Mouse (Mus musculus) kidney, postnatal 36 days (tissue): ENCODE measurements at regions not wholly inside any gene's neighbourhood (a gene's known extent, or its start where the extent isn't known, plus 50 kb on each side); places are given as distances from the start of the nearest gene placed in this dataset.
"Not testable (repeated sequence)": the region's sequence is repeated elsewhere in the genome, so short reads cannot be mapped to it uniquely, and the experiment has no call there.

Source experiments
- DNase-seq, 2 experiments: peaks; one replicate each; pipeline ENCODE4 v3.0.0; 2021 to 2022; ENCODE audit warnings: mixed read lengths in 2 of 2

- no peak for DNase-seq
Observed at GRCm38 (mm10) chr14:48607131-48607530, 66.5 kb downstream of the Otx2 start.

GRCm38 (mm10) chr14:48603490-48603889 is 70.1 kb downstream of the Otx2 start:
- DNase-seq = no peak

- no peak for DNase-seq
Observed at GRCm38 (mm10) chr14:48594334-48594733, 79.3 kb downstream of the Otx2 start.

GRCm38 (mm10) chr14:48593363-48593762 is 80.3 kb downstream of the Otx2 start:
- DNase-seq = no peak

GRCm38 (mm10) chr14:48591483-48592230 is 82.0 kb downstream of the Otx2 start:
- no peak for DNase-seq

- no peak for DNase-seq
Observed at GRCm38 (mm10) chr14:48590426-48590825, 83.2 kb downstream of the Otx2 start.

- DNase-seq = peak; percentile 8 to 10
Observed at GRCm38 (mm10) chr14:48589702-48590325, 83.8 kb downstream of the Otx2 start.

GRCm38 (mm10) chr14:48585820-48586219 is 87.8 kb downstream of the Otx2 start:
- no peak for DNase-seq

- no peak for DNase-seq
Observed at GRCm38 (mm10) chr14:48584571-48584970, 89.0 kb downstream of the Otx2 start.

- no peak for DNase-seq
Observed at GRCm38 (mm10) chr14:48583516-48583915, 90.1 kb downstream of the Otx2 start.

GRCm38 (mm10) chr14:48582080-48582479 is 91.5 kb downstream of the Otx2 start:
- peak; percentile 13 to 40 for DNase-seq

GRCm38 (mm10) chr14:48581308-48581707 is 92.3 kb downstream of the Otx2 start:
- DNase-seq = not testable (repeated sequence)

GRCm38 (mm10) chr14:48580396-48580795 is 93.2 kb downstream of the Otx2 start:
- DNase-seq = no peak

GRCm38 (mm10) chr14:48579985-48580384 is 93.6 kb downstream of the Otx2 start:
- no peak for DNase-seq
